Mouse (Mus musculus): ENCODE results near the gene Fbxl20. TPM values are rescaled to one million over a fixed set of nuclear protein-coding genes. Genes with fewer than 3 reads are reported as not detected.

Gene Fbxl20
- total and polyA plus RNA-seq, 3 experiments, result 10.7 to 14.4 (median 14.3) TPM

GRCm38 (mm10) chr11:98050940-98051339 is 99.3 kb downstream of the Fbxl20 start:
- Histone ChIP-seq H3K27me3 (ENCODE audit: control insufficient read depth, insufficient read depth, low read length) (peaks cover 10% of the 10 kb centered on the region), H3K9ac (ENCODE audit: low read depth, low read length) (no peak overlapping the region), H3K4me3 (no peak overlapping the region), H3K4me1 (ENCODE audit: control insufficient read depth, insufficient read depth, low read length) (no peaks in the 10 kb centered on the region), H3K79me2 (replicated peaks; ENCODE audit: control insufficient read depth, insufficient read depth, low read length) (no peaks in the 10 kb centered on the region), H3K36me3 (ENCODE audit: control insufficient read depth, insufficient read depth, low read length) (no peaks in the 10 kb centered on the region), H3K27ac (no peak overlapping the region)
- no peak for DNase-seq
- intact Hi-C loops (cut with DNase I), result no loop called here
- TF ChIP-seq CTCF (IDR thresholded peaks at IDR 0.05) (no peak), POLR2A (IDR thresholded peaks at IDR 0.05; ENCODE audit: insufficient read depth, low read depth, low read length) (no peak), EP300 (IDR thresholded peaks at IDR 0.05; ENCODE audit: insufficient read depth, low read depth, low read length) (no peak)
- 43% methylated on average over 2 of the region's 2 CpGs for WGBS

- peaks cover 10% of the 10 kb centered on the region for H3K27me3 ChIP-seq (ENCODE audit: control insufficient read depth, insufficient read depth, low read length)
- DNase-seq, result no peak
- H3K79me2 ChIP-seq (replicated peaks; ENCODE audit: control insufficient read depth, insufficient read depth, low read length), result no peaks in the 10 kb centered on the region
- WGBS, result 45% methylated on average over 2 of the region's 2 CpGs
- no peak overlapping the region for H3K27ac ChIP-seq
- no peaks in the 10 kb centered on the region for H3K36me3 ChIP-seq (ENCODE audit: control insufficient read depth, insufficient read depth, low read length)
- no peaks in the 10 kb centered on the region for H3K4me1 ChIP-seq (ENCODE audit: control insufficient read depth, insufficient read depth, low read length)
- H3K4me3 ChIP-seq, result no peak overlapping the region
- TF ChIP-seq CTCF (IDR thresholded peaks at IDR 0.05), result no peak
- no peak for TF ChIP-seq EP300 (IDR thresholded peaks at IDR 0.05; ENCODE audit: insufficient read depth, low read depth, low read length)
- no peak for TF ChIP-seq POLR2A (IDR thresholded peaks at IDR 0.05; ENCODE audit: insufficient read depth, low read depth, low read length)
- intact Hi-C loops (cut with DNase I), result no loop called here
- H3K9ac ChIP-seq (ENCODE audit: low read depth, low read length), result no peak overlapping the region
Measured at GRCm38 (mm10) chr11:98050520-98050815, 99.7 kb downstream of the Fbxl20 start.

GRCm38 (mm10) chr11:98049672-98050519 is 100.3 kb downstream of the Fbxl20 start:
- Histone ChIP-seq H3K36me3 (ENCODE audit: control insufficient read depth, insufficient read depth, low read length) (no peaks in the 10 kb centered on the region), H3K27ac (no peak overlapping the region), H3K79me2 (replicated peaks; ENCODE audit: control insufficient read depth, insufficient read depth, low read length) (no peaks in the 10 kb centered on the region), H3K4me3 (no peak overlapping the region), H3K9ac (ENCODE audit: low read depth, low read length) (no peak overlapping the region), H3K4me1 (ENCODE audit: control insufficient read depth, insufficient read depth, low read length) (no peaks in the 10 kb centered on the region), H3K27me3 (ENCODE audit: control insufficient read depth, insufficient read depth, low read length) (peaks cover 10% of the 10 kb centered on the region)
- intact Hi-C loops (cut with DNase I), result no loop called here
- TF ChIP-seq POLR2A (IDR thresholded peaks at IDR 0.05; ENCODE audit: insufficient read depth, low read depth, low read length) (no peak), EP300 (IDR thresholded peaks at IDR 0.05; ENCODE audit: insufficient read depth, low read depth, low read length) (no peak), CTCF (IDR thresholded peaks at IDR 0.05) (no peak)
- 74% methylated on average over 14 of the region's 14 CpGs for WGBS
- no peak for DNase-seq

GRCm38 (mm10) chr11:98047745-98048144 is 102.5 kb downstream of the Fbxl20 start:
- peak; percentile 51 to 60 for DNase-seq
- Histone ChIP-seq H3K79me2 (replicated peaks; ENCODE audit: control insufficient read depth, insufficient read depth, low read length) (no peaks in the 10 kb centered on the region), H3K36me3 (ENCODE audit: control insufficient read depth, insufficient read depth, low read length) (no peaks in the 10 kb centered on the region), H3K27ac (no peak overlapping the region), H3K4me1 (ENCODE audit: control insufficient read depth, insufficient read depth, low read length) (no peaks in the 10 kb centered on the region), H3K9ac (ENCODE audit: low read depth, low read length) (no peak overlapping the region), H3K4me3 (no peak overlapping the region), H3K27me3 (ENCODE audit: control insufficient read depth, insufficient read depth, low read length) (peaks cover 7% of the 10 kb centered on the region)
- intact Hi-C loops (cut with DNase I), result no loop called here
- WGBS, result 54% methylated on average over 4 of the region's 4 CpGs
- TF ChIP-seq EP300 (IDR thresholded peaks at IDR 0.05; ENCODE audit: insufficient read depth, low read depth, low read length) (no peak), CTCF (IDR thresholded peaks at IDR 0.05) (no peak), POLR2A (IDR thresholded peaks at IDR 0.05; ENCODE audit: insufficient read depth, low read depth, low read length) (no peak)

- Histone ChIP-seq H3K27ac (no peak overlapping the region), H3K9ac (ENCODE audit: low read depth, low read length) (no peak overlapping the region), H3K4me3 (no peak overlapping the region), H3K79me2 (replicated peaks; ENCODE audit: control insufficient read depth, insufficient read depth, low read length) (no peaks in the 10 kb centered on the region), H3K36me3 (ENCODE audit: control insufficient read depth, insufficient read depth, low read length) (no peaks in the 10 kb centered on the region), H3K4me1 (ENCODE audit: control insufficient read depth, insufficient read depth, low read length) (no peaks in the 10 kb centered on the region; the same call in 1 of the 2 replicates), H3K27me3 (ENCODE audit: control insufficient read depth, insufficient read depth, low read length) (no peaks in the 10 kb centered on the region)
- peak in 1 of 2 experiments; percentile 20 for DNase-seq
- intact Hi-C loops (cut with DNase I), result no loop called here
- TF ChIP-seq EP300 (IDR thresholded peaks at IDR 0.05; ENCODE audit: insufficient read depth, low read depth, low read length) (no peak), POLR2A (IDR thresholded peaks at IDR 0.05; ENCODE audit: insufficient read depth, low read depth, low read length) (no peak), CTCF (IDR thresholded peaks at IDR 0.05) (no peak)
- 63% methylated on average over 1 of the region's 1 CpGs for WGBS
Measured at GRCm38 (mm10) chr11:98046466-98046865, 103.7 kb downstream of the Fbxl20 start.

- intact Hi-C loops (cut with DNase I), result no loop called here
- no peak overlapping the region for H3K27ac ChIP-seq
- no peak for DNase-seq
- WGBS, result 64% methylated on average over 4 of the region's 4 CpGs
- no peaks in the 10 kb centered on the region; the same call in 1 of the 2 replicates for H3K4me1 ChIP-seq (ENCODE audit: control insufficient read depth, insufficient read depth, low read length)
- no peaks in the 10 kb centered on the region for H3K36me3 ChIP-seq (ENCODE audit: control insufficient read depth, insufficient read depth, low read length)
- H3K9ac ChIP-seq (ENCODE audit: low read depth, low read length), result no peak overlapping the region
- TF ChIP-seq POLR2A (IDR thresholded peaks at IDR 0.05; ENCODE audit: insufficient read depth, low read depth, low read length), result no peak
- TF ChIP-seq CTCF (IDR thresholded peaks at IDR 0.05), result 0 out of 2 replicates have a peak, but pooled peaks have one; percentile 8
- no peak overlapping the region for H3K4me3 ChIP-seq
- no peaks in the 10 kb centered on the region for H3K27me3 ChIP-seq (ENCODE audit: control insufficient read depth, insufficient read depth, low read length)
- no peaks in the 10 kb centered on the region for H3K79me2 ChIP-seq (replicated peaks; ENCODE audit: control insufficient read depth, insufficient read depth, low read length)
Measured at GRCm38 (mm10) chr11:98045596-98045995, 104.6 kb downstream of the Fbxl20 start.

Measured in heart, adult 2 months (tissue).